Mouse (Mus musculus) cortical plate, adult 2 months (tissue): ENCODE results near the gene Cideb. TPM values are rescaled to one million over a fixed set of nuclear protein-coding genes. Genes with fewer than 3 reads are reported as not detected.
"Not testable (repeated sequence)": the region's sequence is repeated elsewhere in the genome, so short reads cannot be mapped to it uniquely, and the experiment has no call there.

Experiments used
- H3K27ac ChIP-seq: fragments of 200-500 bp; 2 replicates; pipeline ENCODE4 v1.5.1; 2012; ENCODE audit warnings: low read length, control low read depth, inconsistent platforms; ENCODE audit not compliant: insufficient read depth
- H3K4me1 ChIP-seq: fragments of 200-500 bp; 2 replicates; pipeline ENCODE4 v1.6.1; 2011; ENCODE audit warnings: low read length; ENCODE audit not compliant: control insufficient read depth, insufficient read depth
- H3K4me3 ChIP-seq: fragments of 200-500 bp; 2 replicates; pipeline ENCODE4 v1.5.1; 2011; ENCODE audit warnings: mild to moderate bottlenecking, low read length, control low read depth; ENCODE audit not compliant: insufficient read depth
- CTCF ChIP-seq: fragments of 200-500 bp; IDR thresholded peaks from 2 replicates; pipeline ENCODE4 v1.5.1; 2011; ENCODE audit warnings: mild to moderate bottlenecking, control low read depth, low read length; ENCODE audit not compliant: insufficient read depth; ENCODE audit errors: extremely low read depth
- POLR2A ChIP-seq: fragments of 200-500 bp; IDR thresholded peaks from 2 replicates; pipeline ENCODE4 v1.6.1; 2011; ENCODE audit warnings: mild to moderate bottlenecking, low read length, control low read depth; ENCODE audit not compliant: insufficient read depth; ENCODE audit errors: extremely low read depth
- polyA plus RNA-seq: library from polyadenylated mRNA; depleted of rRNA; stranded (reverse); fragments of >200 nt; gene quantifications from 2 replicates; pipeline ENCODE4 v1.2.3, GENCODE M21; 2012

Gene Cideb
- polyA plus RNA-seq, 1 experiment: 18.2 TPM

- Histone ChIP-seq H3K4me1 (no peaks in the 10 kb centered on the region), H3K4me3 (0 out of 2 replicates have a peak overlapping the region, but pooled peaks have one; percentile 8), H3K27ac (no peak overlapping the region)
- TF ChIP-seq CTCF: no peak
- TF ChIP-seq POLR2A: no peak
Observed at GRCm38 (mm10) chr14:55767519-55768414, 9.5 kb upstream of the Cideb start.

GRCm38 (mm10) chr14:55765696-55766095 is 7.4 kb upstream of the Cideb start, which contains the start of gene Ltb4r1:
TSS of gene Ltb4r1 (plus strand) at chr14:55765962.
- Histone ChIP-seq H3K4me3 (no peak within 1 kb of the TSS), H3K4me1 (no peaks in the 10 kb centered on the region), H3K27ac (no peak within 1 kb of the TSS)
- TF ChIP-seq POLR2A (no peak), CTCF (no peak)

GRCm38 (mm10) chr14:55763166-55763565 is 4.9 kb upstream of the Cideb start:
- no peak overlapping the region for H3K4me3 ChIP-seq
- H3K4me1 ChIP-seq: no peaks in the 10 kb centered on the region
- H3K27ac ChIP-seq: no peak overlapping the region
- TF ChIP-seq CTCF: no peak
- no peak for TF ChIP-seq POLR2A

GRCm38 (mm10) chr14:55762001-55762821 is 4.0 kb upstream of the Cideb start:
- Histone ChIP-seq H3K4me3 (peak overlapping the region; percentile 59), H3K27ac (no peak overlapping the region), H3K4me1 (no peaks in the 10 kb centered on the region)
- TF ChIP-seq CTCF (0 out of 2 replicates have a peak, but pooled peaks have one; percentile 0), POLR2A (0 out of 2 replicates have a peak, but pooled peaks have one; percentile 19)

- no peak for TF ChIP-seq CTCF
- no peak for TF ChIP-seq POLR2A
- Histone ChIP-seq H3K4me1 (no peaks in the 10 kb centered on the region), H3K27ac (no peak within 1 kb of the TSS), H3K4me3 (peak within 1 kb of the TSS; percentile 59)
Observed at GRCm38 (mm10) chr14:55761163-55761562, 2.9 kb upstream of the Cideb start, which contains the start of gene Ltb4r2. TSS of gene Ltb4r2 (plus strand) at chr14:55761428.

- not testable (repeated sequence) for H3K4me3 ChIP-seq, H3K4me1 ChIP-seq, H3K27ac ChIP-seq
- peak; percentile 59 for TF ChIP-seq CTCF
Observed at GRCm38 (mm10) chr14:55760156-55760555, 1.9 kb upstream of the Cideb start.

- TF ChIP-seq CTCF: no peak
- TF ChIP-seq POLR2A: no peak
- Histone ChIP-seq H3K4me3 (no peak overlapping the region), H3K27ac (no peak overlapping the region)
Observed at GRCm38 (mm10) chr14:55757566-55757965, 692 bp downstream of the Cideb start.

GRCm38 (mm10) chr14:55747051-55747847 is 11.0 kb downstream of the Cideb start:
- H3K27ac ChIP-seq: no peak overlapping the region
- H3K4me3 ChIP-seq: no peak overlapping the region
- H3K4me1 ChIP-seq: peaks cover 2% of the 10 kb centered on the region; the same call in 1 of the 2 replicates
- no peak for TF ChIP-seq POLR2A
- TF ChIP-seq CTCF: no peak

More at GRCm38 (mm10) chr14:55757566-55757965, 692 bp downstream of the Cideb start:
- H3K4me1 ChIP-seq: no peaks in the 10 kb centered on the region

GRCm38 (mm10) chr14:55745861-55746237 is 12.4 kb downstream of the Cideb start:
- TF ChIP-seq POLR2A (no peak), CTCF (no peak)
- H3K4me1 ChIP-seq: peaks cover 2% of the 10 kb centered on the region; the same call in 1 of the 2 replicates
- H3K27ac ChIP-seq: no peak overlapping the region
- H3K4me3 ChIP-seq: peak overlapping the region; percentile 65
